Mouse (Mus musculus): ENCODE data around the gene Gtdc1. TPM values are rescaled to one million over a fixed set of nuclear protein-coding genes. Genes with fewer than 3 reads are reported as not detected.

The Gtdc1 gene
- polyA plus RNA-seq, 1 experiment from 2014 or later = 12.3 TPM

DNA sequence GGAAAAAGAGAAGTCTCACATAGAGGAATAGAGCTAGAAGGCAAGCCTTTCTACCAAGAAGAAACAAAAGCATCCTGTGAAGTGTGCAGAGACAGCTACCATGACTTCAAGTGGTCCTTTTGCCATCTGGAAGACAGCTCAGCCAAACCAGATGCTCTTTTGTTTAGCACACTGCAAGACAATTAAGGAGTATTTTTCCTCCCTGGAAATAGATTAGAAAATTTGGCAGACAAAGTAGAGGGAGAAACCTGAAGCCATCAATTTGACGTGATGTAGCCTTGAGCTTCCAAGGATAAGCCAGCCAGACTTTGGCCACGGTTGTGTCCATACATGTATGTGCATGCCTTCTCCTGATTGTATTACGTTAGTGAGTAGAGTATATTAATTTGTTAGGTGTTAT lies 3.5 kb upstream of the Gtdc1 start:
- 89% methylated on average over 3 of the region's 3 CpGs for WGBS
- ATAC-seq (replicated peaks; ENCODE audit: low FRiP score, low TSS enrichment, low read depth) (no peak), DNase-seq (ENCODE audit: low spot score) (no peak)

DNA sequence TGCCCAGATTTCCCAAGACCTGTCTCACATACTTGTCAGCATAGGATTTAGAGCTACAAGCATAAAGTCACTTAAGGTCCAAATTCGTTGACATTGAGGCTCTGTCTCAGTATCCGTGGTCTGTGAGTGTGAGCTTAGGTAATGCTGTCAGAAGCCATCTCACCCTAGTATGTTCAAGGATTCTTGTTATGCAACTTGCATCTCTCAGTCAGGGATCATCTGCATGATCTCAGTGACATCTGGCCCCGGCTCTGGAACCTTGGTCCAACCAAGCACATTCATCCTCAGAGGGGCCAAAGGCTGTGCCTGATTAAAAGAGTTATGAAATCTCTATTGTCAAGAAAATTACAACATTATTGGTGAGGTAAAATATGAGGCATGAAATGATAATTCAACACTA lies 1.2 kb upstream of the Gtdc1 start:
- Histone ChIP-seq H3K27me3 (replicated peaks; ENCODE audit: control insufficient read depth, insufficient read depth, low read length) (no peaks in the 10 kb centered on the region), H3K4me3 (ENCODE audit: low read depth, low read length) (no peak overlapping the region), H3K27ac (ENCODE audit: low read depth) (no peak overlapping the region), H3K36me3 (ENCODE audit: control insufficient read depth, insufficient read depth, low read length) (no peaks in the 10 kb centered on the region), H3K4me2 (ENCODE audit: low read length) (no peak overlapping the region), H3K4me1 (replicated peaks; ENCODE audit: control insufficient read depth, insufficient read depth, low read length) (peaks cover 6% of the 10 kb centered on the region), H3K9ac (ENCODE audit: low read length) (no peak overlapping the region), H3K9me3 (ENCODE audit: control insufficient read depth, low read length) (no peaks in the 10 kb centered on the region)
- ATAC-seq (replicated peaks; ENCODE audit: low FRiP score, low TSS enrichment, low read depth) (no peak), DNase-seq (ENCODE audit: low spot score) (no peak)
- 78% methylated on average over 3 of the region's 3 CpGs for WGBS

More for the DNA sequence above, 3.5 kb upstream of the Gtdc1 start:
- H3K27me3 ChIP-seq (replicated peaks; ENCODE audit: control insufficient read depth, insufficient read depth, low read length) = no peaks in the 10 kb centered on the region
- peaks cover under 1% of the 10 kb centered on the region; the same call in 1 of the 2 replicates for H3K4me1 ChIP-seq (replicated peaks; ENCODE audit: control insufficient read depth, insufficient read depth, low read length)
- H3K4me3 ChIP-seq (ENCODE audit: low read depth, low read length) = no peak overlapping the region
- H3K4me2 ChIP-seq (ENCODE audit: low read length) = no peak overlapping the region
- H3K36me3 ChIP-seq (ENCODE audit: control insufficient read depth, insufficient read depth, low read length) = no peaks in the 10 kb centered on the region
- H3K9me3 ChIP-seq (ENCODE audit: control insufficient read depth, low read length) = no peaks in the 10 kb centered on the region
- H3K27ac ChIP-seq (ENCODE audit: low read depth) = no peak overlapping the region
- no peak overlapping the region for H3K9ac ChIP-seq (ENCODE audit: low read length)

DNA sequence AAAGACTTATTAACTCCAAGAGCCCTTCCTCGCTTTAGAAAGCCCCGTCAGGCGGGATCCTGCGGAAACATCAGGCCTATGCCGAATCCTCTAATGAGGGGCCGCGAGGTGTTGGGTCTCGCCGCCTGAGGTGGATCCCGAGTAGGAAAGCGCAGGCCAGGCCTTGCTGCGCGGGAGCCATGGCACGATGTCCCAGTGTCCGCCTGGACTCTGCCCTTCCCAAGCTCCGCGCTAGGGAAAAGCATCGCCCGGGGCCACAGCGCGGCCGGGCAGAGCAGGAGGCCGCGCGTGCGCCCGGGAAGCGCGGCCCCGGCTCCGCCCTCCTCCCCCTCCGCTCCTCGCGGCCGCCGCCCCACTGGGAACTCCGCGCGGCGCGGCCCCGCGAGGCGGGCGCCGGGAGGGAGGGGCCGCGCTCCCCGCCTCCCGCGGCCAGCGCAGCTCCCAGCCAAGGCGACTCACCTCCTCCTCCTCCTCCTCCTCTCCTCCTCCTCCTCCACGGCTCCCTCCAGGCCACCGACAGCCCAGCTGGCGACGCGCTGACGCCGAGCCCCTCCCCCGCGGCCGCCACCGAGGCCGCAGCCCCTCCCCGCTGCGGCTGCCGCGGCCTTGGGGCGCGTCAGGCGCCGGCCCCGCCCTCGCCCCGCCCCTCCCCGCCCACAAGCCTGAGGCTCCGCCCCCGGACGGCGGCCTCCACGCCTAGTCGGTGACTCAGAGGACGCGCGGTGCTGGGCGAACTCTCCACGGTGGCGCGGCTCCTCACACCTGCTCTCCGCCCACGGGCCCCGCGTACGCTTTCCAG lies 575 bp downstream of the Gtdc1 start:
- H3K4me2 ChIP-seq (ENCODE audit: low read length) = peak overlapping the region; percentile 75
- peak overlapping the region; percentile 73 for H3K4me3 ChIP-seq (ENCODE audit: low read depth, low read length)
- no peaks in the 10 kb centered on the region for H3K27me3 ChIP-seq (replicated peaks; ENCODE audit: control insufficient read depth, insufficient read depth, low read length)
- peak; percentile 95 for DNase-seq (ENCODE audit: low spot score)
- ATAC-seq (replicated peaks; ENCODE audit: low FRiP score, low TSS enrichment, low read depth) = peak; percentile 96
- peak overlapping the region; percentile 96 for H3K27ac ChIP-seq (ENCODE audit: low read depth)
- H3K4me1 ChIP-seq (replicated peaks; ENCODE audit: control insufficient read depth, insufficient read depth, low read length) = peaks cover 6% of the 10 kb centered on the region
- H3K9me3 ChIP-seq (ENCODE audit: control insufficient read depth, low read length) = no peaks in the 10 kb centered on the region
- H3K36me3 ChIP-seq (ENCODE audit: control insufficient read depth, insufficient read depth, low read length) = no peaks in the 10 kb centered on the region
- peak overlapping the region; percentile 77 for H3K9ac ChIP-seq (ENCODE audit: low read length)
- under 1% methylated on average over 52 of the region's 95 CpGs for WGBS

DNA sequence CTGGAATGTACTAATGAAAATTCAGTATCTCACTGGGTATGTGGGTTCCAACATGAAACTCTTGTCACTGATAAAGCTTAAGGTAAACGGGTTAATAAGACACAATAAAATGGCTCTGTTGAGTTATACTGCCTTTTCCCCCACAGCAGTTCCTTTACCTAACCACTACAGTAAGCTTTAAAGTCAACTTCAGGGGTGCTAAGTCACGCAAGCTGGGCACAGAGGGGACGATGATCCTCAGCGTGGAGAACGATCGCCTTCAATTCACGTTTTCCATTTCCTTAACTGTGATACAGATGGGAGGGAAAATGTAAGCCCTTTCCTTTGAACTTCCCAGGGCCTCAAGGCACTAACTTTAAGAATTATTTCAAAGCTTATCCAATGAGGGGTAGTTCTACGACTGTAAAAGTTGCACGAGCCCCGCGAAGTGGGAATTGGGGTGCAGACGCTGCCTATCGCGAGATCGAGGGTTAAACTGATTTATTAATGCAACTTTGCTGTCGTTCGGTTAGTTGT lies 1.2 kb downstream of the Gtdc1 start:
- Histone ChIP-seq H3K27ac (ENCODE audit: low read depth) (peak overlapping the region; percentile 96), H3K4me1 (replicated peaks; ENCODE audit: control insufficient read depth, insufficient read depth, low read length) (peaks cover 6% of the 10 kb centered on the region), H3K4me2 (ENCODE audit: low read length) (peak overlapping the region; percentile 75), H3K9me3 (ENCODE audit: control insufficient read depth, low read length) (no peaks in the 10 kb centered on the region), H3K9ac (ENCODE audit: low read length) (peak overlapping the region; percentile 77), H3K4me3 (ENCODE audit: low read depth, low read length) (peak overlapping the region; percentile 73), H3K27me3 (replicated peaks; ENCODE audit: control insufficient read depth, insufficient read depth, low read length) (no peaks in the 10 kb centered on the region), H3K36me3 (ENCODE audit: control insufficient read depth, insufficient read depth, low read length) (no peaks in the 10 kb centered on the region)
- no peak for ATAC-seq (replicated peaks; ENCODE audit: low FRiP score, low TSS enrichment, low read depth)
- no peak for DNase-seq (ENCODE audit: low spot score)
- 1% methylated on average over 17 of the region's 17 CpGs for WGBS

DNA sequence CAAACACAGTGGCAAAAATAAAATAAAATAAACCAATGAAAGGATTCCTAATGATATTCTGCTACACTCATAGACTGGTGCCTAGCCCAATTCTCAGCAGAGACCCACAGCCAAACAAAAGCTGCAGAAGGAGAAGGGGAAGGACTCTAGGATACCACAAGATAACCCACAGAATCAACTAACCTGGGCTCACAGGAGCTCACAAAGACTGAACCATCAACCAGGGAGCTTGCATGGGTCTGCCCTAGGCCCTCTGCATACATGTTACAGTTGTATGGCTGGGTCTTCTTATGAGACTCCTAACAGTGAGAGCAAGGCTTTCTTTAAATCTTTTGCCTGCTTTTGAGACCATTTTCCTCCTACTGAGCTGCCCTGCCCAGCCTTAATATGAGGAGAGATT lies 2.8 kb downstream of the Gtdc1 start:
- no peak overlapping the region for H3K9ac ChIP-seq (ENCODE audit: low read length)
- no peak for DNase-seq (ENCODE audit: low spot score)
- peaks cover 6% of the 10 kb centered on the region for H3K4me1 ChIP-seq (replicated peaks; ENCODE audit: control insufficient read depth, insufficient read depth, low read length)
- no peak for ATAC-seq (replicated peaks; ENCODE audit: low FRiP score, low TSS enrichment, low read depth)
- no peak overlapping the region for H3K4me2 ChIP-seq (ENCODE audit: low read length)
- H3K36me3 ChIP-seq (ENCODE audit: control insufficient read depth, insufficient read depth, low read length) = no peaks in the 10 kb centered on the region
- H3K27me3 ChIP-seq (replicated peaks; ENCODE audit: control insufficient read depth, insufficient read depth, low read length) = no peaks in the 10 kb centered on the region
- H3K9me3 ChIP-seq (ENCODE audit: control insufficient read depth, low read length) = no peaks in the 10 kb centered on the region
- no peak overlapping the region for H3K27ac ChIP-seq (ENCODE audit: low read depth)
- H3K4me3 ChIP-seq (ENCODE audit: low read depth, low read length) = no peak overlapping the region

DNA sequence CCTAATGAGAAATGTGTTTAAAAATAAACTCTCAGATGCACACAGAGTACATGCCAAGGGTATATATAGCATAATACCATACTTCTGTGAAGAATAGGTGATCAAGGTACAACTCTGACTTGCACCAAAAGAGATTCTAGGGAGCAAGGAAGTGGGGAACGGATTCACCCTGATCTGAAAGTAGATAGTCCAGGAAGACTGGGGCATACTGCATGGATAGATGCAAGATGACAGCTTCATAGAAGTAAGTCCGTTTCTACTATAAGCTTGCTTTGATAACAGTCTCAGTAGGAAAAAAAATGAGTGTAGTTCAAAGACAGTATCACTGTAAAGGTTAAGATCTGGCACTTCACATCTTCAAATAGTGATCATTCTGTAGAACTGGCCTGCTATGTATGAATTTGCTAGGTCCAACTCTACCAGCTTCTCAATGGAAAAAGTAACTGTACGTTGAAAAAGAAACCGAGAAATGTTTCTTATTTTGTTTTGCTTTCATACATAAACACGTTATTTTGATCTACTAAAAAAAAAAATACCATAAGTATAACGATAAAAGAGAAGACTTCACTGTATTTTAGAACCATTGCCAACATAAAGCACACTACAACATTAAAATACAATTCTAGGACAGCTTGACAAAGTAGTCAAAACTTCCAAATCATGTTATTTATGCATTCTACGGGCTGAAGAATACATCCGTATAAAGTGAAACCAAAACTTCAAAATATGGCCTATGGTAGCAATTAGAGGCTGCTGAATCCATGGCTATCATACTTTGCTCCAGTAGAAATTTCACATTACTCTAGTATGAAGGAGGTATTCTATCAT lies 4.2 kb downstream of the Gtdc1 start:
- no peak for ATAC-seq (replicated peaks; ENCODE audit: low FRiP score, low TSS enrichment, low read depth)

DNA sequence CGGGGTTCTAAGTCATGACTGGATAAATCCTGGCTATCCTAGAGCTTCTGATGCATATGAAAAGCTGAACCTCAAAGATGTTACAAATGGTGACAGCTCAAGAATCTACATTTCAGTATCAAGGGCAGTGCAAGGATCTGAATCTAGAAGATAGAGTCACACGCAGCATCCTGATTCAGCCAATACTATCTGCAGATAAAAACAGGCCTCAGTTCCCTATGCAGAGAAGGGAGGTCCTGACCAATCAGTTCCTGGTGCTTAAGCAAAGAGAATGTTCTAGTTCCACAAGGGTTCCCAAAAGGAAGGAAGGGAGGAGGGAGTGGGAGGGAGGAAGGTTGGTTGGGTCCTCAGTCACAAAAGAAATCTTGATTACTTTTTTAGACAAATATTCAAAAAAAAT lies 5.0 kb downstream of the Gtdc1 start:
- ATAC-seq (replicated peaks; ENCODE audit: low FRiP score, low TSS enrichment, low read depth) (no peak), DNase-seq (ENCODE audit: low spot score) (no peak)
- no peak overlapping the region for H3K27ac ChIP-seq (ENCODE audit: low read depth)
- H3K4me2 ChIP-seq (ENCODE audit: low read length) = no peak overlapping the region
- H3K4me1 ChIP-seq (replicated peaks; ENCODE audit: control insufficient read depth, insufficient read depth, low read length) = peaks cover 6% of the 10 kb centered on the region
- no peak overlapping the region for H3K9ac ChIP-seq (ENCODE audit: low read length)
- H3K9me3 ChIP-seq (ENCODE audit: control insufficient read depth, low read length) = no peaks in the 10 kb centered on the region
- no peaks in the 10 kb centered on the region for H3K36me3 ChIP-seq (ENCODE audit: control insufficient read depth, insufficient read depth, low read length)
- WGBS = 89% methylated on average over 2 of the region's 2 CpGs
- H3K27me3 ChIP-seq (replicated peaks; ENCODE audit: control insufficient read depth, insufficient read depth, low read length) = no peaks in the 10 kb centered on the region
- no peak overlapping the region for H3K4me3 ChIP-seq (ENCODE audit: low read depth, low read length)

More for the DNA sequence above, 4.2 kb downstream of the Gtdc1 start:
- Histone ChIP-seq H3K4me2 (ENCODE audit: low read length) (no peak overlapping the region), H3K9me3 (ENCODE audit: control insufficient read depth, low read length) (no peaks in the 10 kb centered on the region), H3K27ac (ENCODE audit: low read depth) (no peak overlapping the region), H3K4me3 (ENCODE audit: low read depth, low read length) (no peak overlapping the region), H3K9ac (ENCODE audit: low read length) (no peak overlapping the region), H3K4me1 (replicated peaks; ENCODE audit: control insufficient read depth, insufficient read depth, low read length) (peaks cover 6% of the 10 kb centered on the region), H3K36me3 (ENCODE audit: control insufficient read depth, insufficient read depth, low read length) (no peaks in the 10 kb centered on the region), H3K27me3 (replicated peaks; ENCODE audit: control insufficient read depth, insufficient read depth, low read length) (no peaks in the 10 kb centered on the region)
- DNase-seq (ENCODE audit: low spot score) = no peak
- WGBS = 88% methylated on average over 8 of the region's 8 CpGs

DNA sequence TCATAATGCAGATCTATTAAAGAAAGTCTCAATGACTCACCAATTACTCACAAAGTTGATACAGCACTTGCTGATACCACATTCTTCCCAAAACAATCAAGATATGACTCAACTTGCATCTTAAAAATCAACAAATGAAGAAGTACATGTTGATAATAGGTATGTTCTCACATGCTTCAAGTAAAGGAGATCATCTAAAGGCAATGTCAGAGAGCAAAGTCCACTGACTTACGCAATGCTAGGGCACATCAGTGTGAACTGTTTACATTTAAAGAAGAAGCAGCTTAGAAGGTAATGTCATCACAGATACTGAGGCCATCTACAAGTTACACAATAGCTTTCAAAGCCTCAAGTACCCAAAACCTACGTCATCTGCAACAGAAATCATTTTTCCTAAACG lies 7.0 kb downstream of the Gtdc1 start:
- Histone ChIP-seq H3K9ac (ENCODE audit: low read length) (no peak overlapping the region), H3K36me3 (ENCODE audit: control insufficient read depth, insufficient read depth, low read length) (no peaks in the 10 kb centered on the region), H3K9me3 (ENCODE audit: control insufficient read depth, low read length) (no peaks in the 10 kb centered on the region), H3K4me3 (ENCODE audit: low read depth, low read length) (no peak overlapping the region), H3K27ac (ENCODE audit: low read depth) (no peak overlapping the region), H3K27me3 (replicated peaks; ENCODE audit: control insufficient read depth, insufficient read depth, low read length) (no peaks in the 10 kb centered on the region), H3K4me1 (replicated peaks; ENCODE audit: control insufficient read depth, insufficient read depth, low read length) (peaks cover under 1% of the 10 kb centered on the region), H3K4me2 (ENCODE audit: low read length) (no peak overlapping the region)
- ATAC-seq (replicated peaks; ENCODE audit: low FRiP score, low TSS enrichment, low read depth) (no peak), DNase-seq (ENCODE audit: low spot score) (no peak)
- WGBS = 72% methylated on average over 3 of the region's 3 CpGs

Measured in intestine, embryonic 14.5 days (tissue).